Mouse (Mus musculus): ENCODE measurements around the gene Usp6nl.

DNA sequence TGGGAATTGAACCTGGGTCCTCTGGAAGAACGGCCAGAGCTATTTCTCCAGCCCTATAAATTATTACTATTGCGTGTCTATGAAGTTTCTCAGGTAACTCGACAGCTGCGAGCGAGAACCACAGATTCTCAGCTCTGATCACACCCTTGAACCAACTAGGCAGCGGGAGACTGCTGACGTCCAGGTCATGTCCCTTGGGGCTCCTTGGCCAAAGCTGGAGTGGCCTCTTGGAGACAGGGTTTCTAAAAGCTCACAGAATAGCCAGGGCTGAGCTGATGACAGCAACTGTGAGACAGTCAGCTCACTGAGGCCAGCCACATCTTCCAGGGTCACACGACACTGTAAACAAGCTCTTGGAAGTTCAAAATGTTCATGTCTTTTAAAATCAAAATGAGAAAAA lies 159.5 kb downstream of the Usp6nl start:
- TF ChIP-seq CTCF (IDR thresholded peaks at IDR 0.05; ENCODE audit: control insufficient read depth, insufficient read depth, insufficient replicate concordance, low read depth, low read length) (no peak), POLR2A (IDR thresholded peaks at IDR 0.05; ENCODE audit: control insufficient read depth, low read depth, low read length) (no peak)

All from testis, adult 2 months (tissue).